Mouse (Mus musculus) spleen, adult 18-20 months (tissue): ENCODE data around the gene Snx29.
"Not testable (repeated sequence)": the region's sequence is repeated elsewhere in the genome, so short reads cannot be mapped to it uniquely, and the experiment has no call there.

Experiments
- DNase-seq, 2 experiments: peaks; one replicate each; pipeline ENCODE4 v3.0.0; 2022; ENCODE audit warnings: mixed read lengths in 2 of 2

Snx29 gene

GRCm38 (mm10) chr16:11360576-11360975 is 37.9 kb downstream of the Snx29 start:
- DNase-seq, result not testable (repeated sequence)

- DNase-seq, result no peak
These were observed 42.9 kb downstream of the Snx29 start for GRCm38 (mm10) chr16:11365626-11366025.

- DNase-seq, result no peak
These were observed 44.1 kb downstream of the Snx29 start for GRCm38 (mm10) chr16:11366851-11367250.

GRCm38 (mm10) chr16:11368412-11368811 is 45.7 kb downstream of the Snx29 start:
- no peak for DNase-seq

- DNase-seq, result no peak
These were observed 46.5 kb downstream of the Snx29 start for GRCm38 (mm10) chr16:11369162-11369561.

- no peak for DNase-seq
These were observed 46.9 kb downstream of the Snx29 start for GRCm38 (mm10) chr16:11369642-11370041.

- no peak for DNase-seq
These were observed 47.4 kb downstream of the Snx29 start for GRCm38 (mm10) chr16:11370132-11370544.

- DNase-seq, result no peak
These were observed 56.6 kb downstream of the Snx29 start for GRCm38 (mm10) chr16:11379264-11379663.

- DNase-seq, result no peak
These were observed 57.3 kb downstream of the Snx29 start for GRCm38 (mm10) chr16:11380038-11380437.

GRCm38 (mm10) chr16:11380871-11381270 is 58.2 kb downstream of the Snx29 start:
- DNase-seq, result no peak

GRCm38 (mm10) chr16:11384361-11384760 is 61.7 kb downstream of the Snx29 start:
- no peak for DNase-seq

- no peak for DNase-seq
These were observed 62.4 kb downstream of the Snx29 start for GRCm38 (mm10) chr16:11385150-11385549.

GRCm38 (mm10) chr16:11385798-11386197 is 63.1 kb downstream of the Snx29 start:
- DNase-seq, result peak; percentile 36 to 55

GRCm38 (mm10) chr16:11386221-11386620 is 63.5 kb downstream of the Snx29 start:
- DNase-seq, result no peak

GRCm38 (mm10) chr16:11388085-11388484 is 65.4 kb downstream of the Snx29 start:
- DNase-seq, result no peak

- DNase-seq, result no peak
These were observed 66.6 kb downstream of the Snx29 start for GRCm38 (mm10) chr16:11389324-11389723.

- DNase-seq, result no peak
These were observed 73.9 kb downstream of the Snx29 start for GRCm38 (mm10) chr16:11396570-11396969.

GRCm38 (mm10) chr16:11399386-11399785 is 76.7 kb downstream of the Snx29 start:
- DNase-seq, result peak in 1 of 2 experiments; percentile 26

GRCm38 (mm10) chr16:11399845-11400565 is 77.3 kb downstream of the Snx29 start:
- peak; percentile 25 to 34 for DNase-seq

GRCm38 (mm10) chr16:11400936-11401335 is 78.2 kb downstream of the Snx29 start:
- peak; percentile 31 to 35 for DNase-seq

GRCm38 (mm10) chr16:11405193-11405592 is 82.5 kb downstream of the Snx29 start:
- no peak for DNase-seq

- no peak for DNase-seq
These were observed 83.5 kb downstream of the Snx29 start for GRCm38 (mm10) chr16:11406201-11406600.

- DNase-seq, result no peak
These were observed 83.9 kb downstream of the Snx29 start for GRCm38 (mm10) chr16:11406622-11407021.

GRCm38 (mm10) chr16:11407932-11408620 is 85.4 kb downstream of the Snx29 start:
- no peak for DNase-seq
